Mouse (Mus musculus) thymus, adult 2 months (tissue): ENCODE data around the gene Lrrc58. TPM values are rescaled to one million over a fixed set of nuclear protein-coding genes. Genes with fewer than 3 reads are reported as not detected.

ENCODE experiments used
- DNase-seq: peaks from one replicate; pipeline ENCODE4 v3.0.0; 2021
- H3K27ac ChIP-seq: fragments of 200-500 bp; 2 replicates; pipeline ENCODE4 v1.5.1; 2012; ENCODE audit warnings: low read length, control low read depth; ENCODE audit not compliant: control insufficient read depth, insufficient read depth
- H3K27me3 ChIP-seq: fragments of 200-500 bp; 2 replicates; pipeline ENCODE4 v1.6.1; 2012; ENCODE audit warnings: mild to moderate bottlenecking, low read length, moderate library complexity, mixed read lengths; ENCODE audit not compliant: control insufficient read depth, insufficient read depth
- H3K36me3 ChIP-seq: fragments of 200-500 bp; 2 replicates; pipeline ENCODE4 v1.6.1; 2012; ENCODE audit warnings: mild to moderate bottlenecking, low read length, moderate library complexity; ENCODE audit not compliant: control insufficient read depth, insufficient read depth
- H3K4me1 ChIP-seq: fragments of 200-500 bp; replicated peaks from 2 replicates; pipeline ENCODE4 v1.6.1; 2012; ENCODE audit warnings: low read length; ENCODE audit not compliant: control insufficient read depth, insufficient read depth
- H3K4me3 ChIP-seq: fragments of 200-500 bp; 2 replicates; pipeline ENCODE4 v1.5.1; 2012; ENCODE audit warnings: mild to moderate bottlenecking, low read length, control low read depth, moderate library complexity; ENCODE audit not compliant: control insufficient read depth, insufficient read depth
- CTCF ChIP-seq: fragments of 200-500 bp; IDR thresholded peaks from 2 replicates; pipeline ENCODE4 v1.5.1; 2012; ENCODE audit warnings: mild to moderate bottlenecking, control low read depth, low read length, moderate library complexity, borderline replicate concordance; ENCODE audit not compliant: control insufficient read depth, poor library complexity, insufficient read depth; ENCODE audit errors: extremely low read depth
- POLR2A ChIP-seq: fragments of 200-500 bp; IDR thresholded peaks from 2 replicates; pipeline ENCODE4 v1.6.1; 2012; ENCODE audit warnings: mild to moderate bottlenecking, low read length, control low read depth, moderate library complexity; ENCODE audit not compliant: control insufficient read depth, poor library complexity, insufficient read depth; ENCODE audit errors: extremely low read depth
- WGBS: fragments of 180-500 bp; shearing (Covaris S2); methylation state at CpG from one replicate; pipeline ENCODE4 v1.1.7; 2018; 5-methylcytosine and 5-hydroxymethylcytosine counted together
- polyA plus RNA-seq: library from polyadenylated mRNA; depleted of rRNA; stranded (reverse); fragments of >200 nt; gene quantifications from 2 replicates; pipeline ENCODE4 v1.2.3, GENCODE M21; 2012

Lrrc58 gene
- polyA plus RNA-seq, 1 experiment = 15.3 TPM

DNA sequence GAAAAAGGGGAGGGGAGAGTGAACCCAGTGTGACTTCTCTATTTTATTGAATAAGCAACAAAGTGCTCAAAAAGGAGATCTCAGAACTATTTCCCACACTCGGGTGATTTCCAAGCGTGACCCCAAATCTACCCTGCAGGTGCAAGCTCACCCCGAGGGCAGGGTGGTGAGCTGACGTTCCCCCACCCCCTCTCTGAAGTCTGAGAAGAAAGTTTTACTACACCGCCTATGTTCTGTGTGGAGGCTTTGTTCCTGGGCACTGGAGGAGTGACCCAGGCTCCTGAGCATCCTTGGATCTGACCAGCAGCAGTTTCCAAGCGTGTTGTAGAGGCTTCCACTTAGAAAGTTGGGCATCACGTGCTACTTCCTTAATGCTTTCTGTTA lies 48.6 kb downstream of the Lrrc58 start:
- Histone ChIP-seq H3K27me3 (peaks cover 3% of the 10 kb centered on the region; the same call in 1 of the 2 replicates), H3K4me3 (peak overlapping the region; percentile 28; the same call in 1 of the 2 replicates), H3K36me3 (no peaks in the 10 kb centered on the region), H3K27ac (no peak overlapping the region), H3K4me1 (peaks cover 10% of the 10 kb centered on the region; the same call in 1 of the 2 replicates)
- WGBS = 24% methylated on average over 7 of the region's 7 CpGs
- TF ChIP-seq CTCF = no peak
- no peak for TF ChIP-seq POLR2A
- DNase-seq = peak; percentile 35

GRCm38 (mm10) chr16:37919000-37919399 lies 50.8 kb downstream of the Lrrc58 start:
- no peaks in the 10 kb centered on the region for H3K36me3 ChIP-seq
- H3K27ac ChIP-seq = no peak overlapping the region
- peaks cover 3% of the 10 kb centered on the region; the same call in 1 of the 2 replicates for H3K27me3 ChIP-seq
- TF ChIP-seq CTCF (no peak), POLR2A (no peak)
- peaks cover 10% of the 10 kb centered on the region; the same call in 1 of the 2 replicates for H3K4me1 ChIP-seq
- H3K4me3 ChIP-seq = no peak overlapping the region
- 91% methylated on average over 6 of the region's 6 CpGs for WGBS
- no peak for DNase-seq

GRCm38 (mm10) chr16:37920842-37921409 lies 52.7 kb downstream of the Lrrc58 start:
- 84% methylated on average over 8 of the region's 8 CpGs for WGBS
- TF ChIP-seq CTCF (no peak), POLR2A (no peak)
- no peak overlapping the region for H3K4me3 ChIP-seq
- H3K27ac ChIP-seq = no peak overlapping the region
- peaks cover 10% of the 10 kb centered on the region; the same call in 1 of the 2 replicates for H3K4me1 ChIP-seq
- H3K36me3 ChIP-seq = no peaks in the 10 kb centered on the region
- H3K27me3 ChIP-seq = peaks cover 3% of the 10 kb centered on the region; the same call in 1 of the 2 replicates
- no peak for DNase-seq

GRCm38 (mm10) chr16:37926087-37926486 lies 57.9 kb downstream of the Lrrc58 start:
- Histone ChIP-seq H3K4me3 (no peak overlapping the region), H3K4me1 (no peaks in the 10 kb centered on the region), H3K36me3 (no peaks in the 10 kb centered on the region), H3K27me3 (no peaks in the 10 kb centered on the region), H3K27ac (no peak overlapping the region)
- TF ChIP-seq CTCF (no peak), POLR2A (no peak)
- WGBS = 88% methylated on average over 7 of the region's 7 CpGs
- no peak for DNase-seq

GRCm38 (mm10) chr16:37927117-37927516 lies 58.9 kb downstream of the Lrrc58 start:
- TF ChIP-seq POLR2A = no peak
- no peak for TF ChIP-seq CTCF
- 82% methylated on average over 4 of the region's 4 CpGs for WGBS
- Histone ChIP-seq H3K27me3 (no peaks in the 10 kb centered on the region), H3K36me3 (no peaks in the 10 kb centered on the region), H3K4me1 (no peaks in the 10 kb centered on the region), H3K4me3 (no peak overlapping the region), H3K27ac (no peak overlapping the region)
- DNase-seq = no peak

DNA sequence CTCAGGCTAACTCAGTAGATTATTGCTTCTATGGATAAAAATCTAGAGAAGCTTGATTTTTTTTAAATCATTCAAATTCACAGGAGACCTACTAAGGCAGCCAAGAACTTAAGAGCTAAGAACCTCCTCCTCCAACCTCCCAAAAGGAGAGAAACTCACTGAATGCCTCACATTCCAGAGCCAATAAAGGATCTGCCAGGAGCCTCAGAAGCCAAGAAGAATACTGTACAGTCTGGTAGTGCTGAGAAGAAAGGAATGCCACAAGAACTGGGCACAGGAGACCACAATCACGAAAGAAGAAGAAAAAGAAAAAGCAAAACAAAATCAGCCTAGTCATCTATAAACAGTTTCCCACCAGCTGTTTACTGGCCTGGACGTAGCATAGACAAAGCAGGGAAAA lies 60.8 kb downstream of the Lrrc58 start:
- 70% methylated on average over 2 of the region's 2 CpGs for WGBS
- no peak for TF ChIP-seq CTCF
- TF ChIP-seq POLR2A = no peak
- no peak for DNase-seq
- no peak overlapping the region for H3K4me3 ChIP-seq
- H3K36me3 ChIP-seq = no peaks in the 10 kb centered on the region
- no peaks in the 10 kb centered on the region for H3K4me1 ChIP-seq
- no peaks in the 10 kb centered on the region for H3K27me3 ChIP-seq
- no peak overlapping the region for H3K27ac ChIP-seq

DNA sequence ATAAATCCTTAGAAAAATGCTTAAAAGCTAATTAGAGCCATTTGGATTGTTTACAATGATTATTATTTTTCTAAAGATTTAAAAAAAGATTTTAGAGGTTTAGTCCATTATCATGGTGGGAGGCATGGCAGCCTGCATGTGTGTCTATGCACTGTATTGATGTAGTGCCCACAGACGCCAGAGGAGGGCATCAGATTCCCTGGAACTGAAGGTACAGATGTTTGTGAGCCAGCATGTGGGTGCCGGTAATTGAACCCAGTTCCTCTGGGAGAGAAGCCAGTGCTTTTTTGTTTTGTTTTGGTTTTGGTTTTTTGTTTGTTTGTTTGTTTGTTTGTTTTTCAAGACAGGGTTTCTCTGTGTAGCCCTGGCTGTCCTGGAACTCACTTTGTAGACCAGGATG lies 61.4 kb downstream of the Lrrc58 start:
- WGBS = 99% methylated on average over 2 of the region's 2 CpGs
- Histone ChIP-seq H3K4me3 (no peak overlapping the region), H3K36me3 (no peaks in the 10 kb centered on the region), H3K27ac (no peak overlapping the region), H3K4me1 (no peaks in the 10 kb centered on the region), H3K27me3 (no peaks in the 10 kb centered on the region)
- no peak for TF ChIP-seq POLR2A
- TF ChIP-seq CTCF = no peak
- DNase-seq = no peak
